Mouse (Mus musculus) kidney, postnatal 0 days (tissue): Measurements from ENCODE around the gene Arhgef3. TPM values are rescaled to one million over a fixed set of nuclear protein-coding genes. Genes with fewer than 3 reads are reported as not detected.

Experiments
- ATAC-seq: fragments of 200-750 bp; cut with Nextera tagmentation; replicated peaks from 2 replicates; pipeline ENCODE4 v1.8.0; 2017; ENCODE audit warnings: low read depth, moderate number of reproducible peaks, moderate TSS enrichment, moderate library complexity; ENCODE audit not compliant: low FRiP score
- DNase-seq: peaks from one replicate; pipeline ENCODE4 v3.0.0-alpha.2; 2016; ENCODE audit warnings: low spot score
- H3K27ac ChIP-seq: fragments of 300-500 bp; sonication (generic); 2 replicates; pipeline ENCODE4 v1.5.1; 2014; ENCODE audit warnings: mild to moderate bottlenecking
- H3K27me3 ChIP-seq: fragments of 300-500 bp; sonication (generic); 2 replicates; pipeline ENCODE4 v1.6.1; 2014; ENCODE audit warnings: low read length, mixed read lengths; ENCODE audit not compliant: insufficient read depth
- H3K36me3 ChIP-seq: fragments of 300-500 bp; sonication (generic); 2 replicates; pipeline ENCODE4 v1.6.1; 2014; ENCODE audit warnings: low read length, mixed read lengths; ENCODE audit not compliant: insufficient read depth
- H3K4me1 ChIP-seq: fragments of 300-500 bp; sonication (generic); replicated peaks from 2 replicates; pipeline ENCODE4 v1.6.1; 2014; ENCODE audit warnings: antibody characterized with exemption, low read length, mixed read lengths; ENCODE audit not compliant: insufficient read depth
- H3K4me2 ChIP-seq: fragments of 300-500 bp; sonication (generic); 2 replicates; pipeline ENCODE4 v1.6.1; 2014; ENCODE audit warnings: mild to moderate bottlenecking, low read length, moderate library complexity, mixed read lengths
- H3K4me3 ChIP-seq: fragments of 300-500 bp; sonication (generic); replicated peaks from 2 replicates; pipeline ENCODE4 v1.5.1; 2014; ENCODE audit warnings: low read depth, low read length
- H3K9ac ChIP-seq: fragments of 300-500 bp; sonication (generic); 2 replicates; pipeline ENCODE4 v1.6.1; 2014; ENCODE audit warnings: low read depth, low read length
- H3K9me3 ChIP-seq: fragments of 300-500 bp; sonication (generic); replicated peaks from 2 replicates; pipeline ENCODE4 v1.6.1; 2016; ENCODE audit warnings: low read length, inconsistent platforms, mixed read lengths
- CTCF ChIP-seq: IDR thresholded peaks from 2 replicates; pipeline ENCODE4 v1.5.1; 2016; ENCODE audit warnings: antibody characterized with exemption, low read depth, mild to moderate bottlenecking, moderate library complexity
- WGBS: fragments of 180-500 bp; shearing (Covaris S2); extraction: QIAGEN DNeasy Blood & Tissue Kit; methylation state at CpG from one replicate; pipeline ENCODE4 v1.1.7; 2014; 5-methylcytosine and 5-hydroxymethylcytosine counted together
- polyA plus RNA-seq: library from polyadenylated mRNA; unstranded; fragments of >200 nt; fragmentation: Nextera tagmentation; extraction: Ambion mirVana; gene quantifications from 2 replicates; pipeline ENCODE4 v1.2.1, GENCODE M21; 2015

Gene Arhgef3
- 20.0 and 20.4 TPM in 2 replicates for polyA plus RNA-seq

DNA sequence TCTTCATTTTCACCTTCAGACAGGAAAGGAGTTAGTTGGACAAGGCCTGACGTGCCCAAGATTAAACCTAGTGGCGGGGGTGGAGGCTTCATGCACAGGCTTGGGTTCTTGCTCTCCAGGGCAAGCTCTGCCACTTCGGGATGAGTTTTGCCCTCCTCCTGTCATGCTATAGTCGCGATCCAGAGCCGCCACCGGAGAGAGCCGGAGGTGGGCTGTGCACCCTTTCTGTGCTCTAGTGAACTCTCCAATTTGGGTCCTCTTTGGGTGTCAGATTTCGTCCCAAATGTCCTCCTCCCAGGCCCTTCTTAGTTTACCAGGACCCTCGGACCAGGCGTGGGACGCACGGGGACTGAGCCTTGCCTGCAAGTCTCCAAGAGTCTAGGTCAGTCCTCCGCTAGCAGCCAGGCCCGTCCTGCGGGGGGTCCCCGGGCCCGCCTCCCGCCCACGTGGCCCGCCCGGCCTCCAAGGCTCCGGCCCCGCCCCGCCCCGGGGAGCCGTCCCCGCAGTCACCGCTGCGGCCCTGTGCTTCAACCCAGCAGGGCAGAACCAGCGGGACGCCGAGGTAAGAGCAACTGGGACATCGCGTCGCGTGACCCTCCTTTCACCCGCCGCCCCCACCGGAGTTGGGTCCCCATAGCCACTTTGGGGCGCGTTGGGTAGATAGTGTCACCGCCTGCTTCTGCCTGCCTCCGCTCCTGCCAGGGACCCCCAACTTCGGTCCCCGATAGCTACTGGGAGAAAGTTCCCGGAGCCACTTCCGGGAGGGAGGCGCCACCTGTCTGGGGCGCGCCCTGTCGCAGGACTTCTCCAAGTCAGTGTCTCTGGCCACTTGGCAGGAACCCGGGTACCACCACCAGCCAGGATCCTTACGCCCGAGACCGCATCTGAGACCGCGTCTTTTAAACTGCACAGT, at the start of gene Arhgef3:
Gene Arhgef3, plus strand, starts transcription at position 538 of the 913 bp plus-strand sequence.
- peak; percentile 35; the same call in 1 of the 2 replicates for TF ChIP-seq CTCF
- peaks cover 12% of the 10 kb centered on the region; the same call in 1 of the 2 replicates for H3K4me1 ChIP-seq
- peak; percentile 71 for DNase-seq
- H3K4me3 ChIP-seq, result peak within 1 kb of the TSS; percentile 47
- no peak within 1 kb of the TSS for H3K27ac ChIP-seq
- peak within 1 kb of the TSS; percentile 54 for H3K9ac ChIP-seq
- under 1% methylated on average over 58 of the region's 58 CpGs for WGBS
- H3K4me2 ChIP-seq, result peak within 1 kb of the TSS; percentile 89
- no peaks in the 10 kb centered on the region for H3K27me3 ChIP-seq
- ATAC-seq, result peak; percentile 80
- H3K9me3 ChIP-seq, result no peaks in the 10 kb centered on the region
- no peaks in the 10 kb centered on the region for H3K36me3 ChIP-seq

DNA sequence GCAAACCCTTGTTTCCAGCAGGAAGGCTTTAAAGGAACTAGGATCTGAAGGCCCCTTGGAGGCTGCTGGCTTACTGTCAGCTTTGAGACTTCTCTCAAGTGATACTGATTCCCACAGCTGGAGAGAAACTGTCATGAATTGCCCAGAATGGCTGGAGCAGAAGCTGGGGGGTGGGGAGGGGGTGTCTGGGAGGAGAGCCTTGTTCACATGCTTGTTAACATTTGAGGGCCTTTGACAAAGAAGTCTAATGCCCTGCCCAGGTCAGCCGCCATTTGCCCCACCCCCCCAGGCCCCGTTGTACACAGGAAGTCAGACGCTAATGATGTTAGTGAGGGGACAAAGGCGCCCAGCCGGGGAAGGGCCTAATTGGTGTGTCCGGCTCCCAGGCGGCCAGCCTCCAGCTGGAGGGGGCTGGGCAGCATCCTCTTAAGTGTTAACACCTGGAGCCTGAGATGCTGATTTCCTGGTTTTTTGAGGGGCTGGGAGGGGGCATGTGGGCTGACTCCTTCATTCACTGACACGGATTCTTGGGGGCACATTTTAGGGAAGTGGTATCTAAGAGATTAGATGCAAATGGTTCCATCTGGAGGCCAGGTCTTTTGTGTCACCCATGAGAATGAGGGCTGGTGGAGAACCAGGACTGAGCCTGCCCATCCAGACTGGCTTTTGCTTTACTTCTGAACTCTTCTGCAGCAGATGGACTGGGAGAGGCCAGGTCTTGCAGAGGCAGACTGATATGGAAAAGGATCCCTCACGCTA, 48.3 kb upstream of the Arhgef3 start:
- no peaks in the 10 kb centered on the region for H3K9me3 ChIP-seq
- H3K9ac ChIP-seq, result no peak overlapping the region

DNA sequence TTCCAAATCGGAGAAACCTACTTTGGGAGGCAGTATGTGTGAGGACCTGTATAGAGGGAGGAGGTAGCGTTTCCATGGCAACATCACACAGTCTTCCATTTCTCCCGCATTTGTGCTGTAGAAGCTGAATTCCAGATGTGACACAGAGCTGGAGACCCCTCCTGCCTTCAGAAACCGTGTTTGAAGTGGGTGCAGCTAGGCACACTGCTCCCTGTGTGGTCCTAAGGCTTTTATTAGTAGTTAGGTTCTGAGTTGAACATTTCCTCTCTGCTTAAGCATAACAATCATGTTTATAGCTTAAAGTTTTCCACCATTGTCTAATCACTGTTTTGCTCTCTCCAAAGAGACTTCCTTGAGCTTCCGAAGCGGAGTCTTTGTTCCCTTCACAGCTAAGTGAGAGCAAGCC, 46.8 kb upstream of the Arhgef3 start:
- Histone ChIP-seq H3K4me2 (no peak overlapping the region), H3K9ac (no peak overlapping the region), H3K9me3 (no peaks in the 10 kb centered on the region), H3K27me3 (no peaks in the 10 kb centered on the region), H3K4me3 (no peak overlapping the region), H3K27ac (no peak overlapping the region; the same call in 1 of the 2 replicates), H3K4me1 (peaks cover 31% of the 10 kb centered on the region), H3K36me3 (no peaks in the 10 kb centered on the region)
- no peak for ATAC-seq
- 46% methylated on average over 6 of the region's 6 CpGs for WGBS
- DNase-seq, result no peak
- TF ChIP-seq CTCF, result no peak

More for the DNA sequence above, 48.3 kb upstream of the Arhgef3 start:
- WGBS, result 21% methylated on average over 9 of the region's 9 CpGs
- Histone ChIP-seq H3K4me3 (no peak overlapping the region), H3K27me3 (no peaks in the 10 kb centered on the region), H3K4me1 (peaks cover 26% of the 10 kb centered on the region), H3K36me3 (no peaks in the 10 kb centered on the region), H3K27ac (peak overlapping the region; percentile 7; the same call in 1 of the 2 replicates), H3K4me2 (peak overlapping the region; percentile 11; the same call in 1 of the 2 replicates)
- ATAC-seq (peak; percentile 65), DNase-seq (peak; percentile 73)
- TF ChIP-seq CTCF, result no peak

DNA sequence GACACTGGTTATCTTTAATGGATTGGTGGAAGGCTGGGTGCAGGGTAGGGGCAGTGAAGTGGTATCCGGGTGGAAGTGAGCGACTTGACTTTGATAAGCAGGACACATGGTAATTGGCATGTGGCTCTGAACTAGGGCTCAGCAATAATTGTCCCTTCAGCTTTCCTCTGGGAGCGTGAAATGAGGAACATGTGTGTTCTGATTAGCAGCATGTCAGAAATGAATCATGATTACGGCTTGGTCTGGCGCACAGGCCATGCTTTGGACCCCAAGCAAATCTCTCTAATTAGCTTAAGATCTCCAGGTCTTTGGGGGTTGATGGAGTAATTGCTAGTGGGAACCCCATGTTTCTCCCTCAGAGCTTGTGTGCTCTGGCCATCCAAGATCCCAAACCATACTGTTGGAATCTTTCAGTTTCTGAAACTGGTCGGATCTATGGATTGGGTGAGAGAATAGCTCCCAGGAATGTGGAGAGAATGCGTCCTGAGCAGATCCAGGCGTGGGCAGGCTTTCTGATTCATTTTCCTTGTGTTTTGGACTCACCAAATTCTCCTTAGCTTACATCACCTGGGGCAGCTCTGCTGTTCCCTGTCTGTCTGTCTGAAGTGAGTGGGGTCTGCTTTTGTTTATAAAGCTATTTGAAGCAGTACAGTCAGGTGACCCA, 45.1 kb upstream of the Arhgef3 start:
- Histone ChIP-seq H3K27ac (0 out of 2 replicates have a peak overlapping the region, but pooled peaks have one; percentile 3), H3K36me3 (no peaks in the 10 kb centered on the region), H3K27me3 (no peaks in the 10 kb centered on the region), H3K4me3 (no peak overlapping the region), H3K4me2 (no peak overlapping the region), H3K9ac (no peak overlapping the region), H3K9me3 (no peaks in the 10 kb centered on the region), H3K4me1 (peaks cover 43% of the 10 kb centered on the region)
- DNase-seq (no peak), ATAC-seq (no peak)
- TF ChIP-seq CTCF, result no peak
- 40% methylated on average over 8 of the region's 8 CpGs for WGBS

DNA sequence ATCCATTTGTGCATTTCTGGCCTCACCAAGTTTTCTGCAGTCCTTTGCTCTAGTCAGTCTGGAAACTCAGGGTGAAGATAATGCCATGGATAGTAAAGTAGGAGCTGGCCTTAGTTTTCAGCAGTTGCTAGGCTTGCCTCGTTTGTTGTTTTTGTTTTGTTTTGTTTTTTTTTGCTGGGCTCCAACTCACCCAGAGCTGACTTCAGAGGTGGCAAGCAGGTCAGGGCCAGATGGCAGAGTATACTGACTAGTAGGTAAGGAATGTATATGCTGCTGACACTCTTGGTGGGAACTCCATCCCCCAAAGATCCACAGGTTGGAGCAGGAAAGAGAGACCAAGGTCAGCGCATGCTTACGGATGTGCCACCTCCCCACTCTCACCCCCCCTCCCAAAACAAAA, 44.6 kb upstream of the Arhgef3 start:
- 31% methylated on average over 3 of the region's 3 CpGs for WGBS
- Histone ChIP-seq H3K4me1 (peaks cover 49% of the 10 kb centered on the region), H3K4me2 (no peak overlapping the region)

DNA sequence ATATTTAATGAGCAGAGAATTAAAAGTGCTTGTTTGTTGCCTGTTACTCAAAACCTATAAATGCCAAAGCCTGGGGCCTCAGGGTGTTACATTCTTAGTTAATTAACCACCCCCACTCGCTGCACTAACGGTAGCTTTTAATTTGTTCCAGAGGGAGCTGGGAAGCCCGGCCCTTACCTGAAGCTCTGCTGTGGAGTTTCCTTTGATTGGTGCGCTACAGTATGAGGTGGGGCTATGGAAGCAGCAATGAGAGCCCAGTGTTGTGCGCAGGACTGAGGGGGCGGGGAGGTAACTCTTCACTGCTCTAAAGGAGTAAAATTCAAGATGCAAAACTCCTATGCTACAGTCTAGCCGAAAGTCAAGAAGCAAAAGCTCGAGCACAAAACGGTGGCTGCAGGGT, 43.9 kb upstream of the Arhgef3 start:
- 0 out of 2 replicates have a peak overlapping the region, but pooled peaks have one; percentile 3 for H3K27ac ChIP-seq
- no peak overlapping the region for H3K9ac ChIP-seq
- no peaks in the 10 kb centered on the region for H3K36me3 ChIP-seq
- ATAC-seq, result peak; percentile 65
- 16% methylated on average over 9 of the region's 9 CpGs for WGBS
- H3K4me1 ChIP-seq, result peaks cover 49% of the 10 kb centered on the region
- H3K27me3 ChIP-seq, result no peaks in the 10 kb centered on the region
- no peak overlapping the region for H3K4me3 ChIP-seq
- DNase-seq, result no peak
- TF ChIP-seq CTCF, result no peak
- no peak overlapping the region for H3K4me2 ChIP-seq
- no peaks in the 10 kb centered on the region for H3K9me3 ChIP-seq

More for the DNA sequence above, 44.6 kb upstream of the Arhgef3 start:
- no peak overlapping the region for H3K4me3 ChIP-seq
- H3K9ac ChIP-seq, result no peak overlapping the region
- ATAC-seq (no peak), DNase-seq (no peak)
- H3K27ac ChIP-seq, result 0 out of 2 replicates have a peak overlapping the region, but pooled peaks have one; percentile 3
- no peak for TF ChIP-seq CTCF
- H3K9me3 ChIP-seq, result no peaks in the 10 kb centered on the region
- H3K36me3 ChIP-seq, result no peaks in the 10 kb centered on the region
- H3K27me3 ChIP-seq, result no peaks in the 10 kb centered on the region
